Mouse (Mus musculus): ENCODE results near the gene Mindy2.

Gene Mindy2

GRCm38 (mm10) chr9:70668048-70668447, 11.1 kb upstream of the Mindy2 start:
- DNase-seq (ENCODE audit: low spot score in 2 of 2) = no peak

DNA sequence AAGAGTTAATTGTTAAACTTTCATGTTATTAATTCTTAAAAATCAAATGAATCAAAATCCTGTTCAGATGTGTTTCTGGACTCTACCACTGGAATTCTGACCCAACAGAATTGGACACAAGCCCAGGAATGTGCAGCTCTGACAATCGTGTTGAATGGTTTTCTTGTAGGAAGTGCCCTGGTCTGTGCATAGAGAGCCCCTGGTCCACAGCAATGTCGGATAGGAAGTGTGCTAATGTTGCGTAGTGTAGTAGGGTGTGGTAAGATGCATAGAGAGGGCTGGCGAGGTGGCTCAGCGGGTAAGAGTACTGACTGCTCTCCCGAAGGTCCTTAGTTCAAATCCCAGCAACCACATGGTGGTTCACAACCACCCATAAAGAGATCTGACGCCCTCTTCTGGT, 9.8 kb upstream of the Mindy2 start:
- no peak for DNase-seq (ENCODE audit: low spot score in 2 of 2)

DNA sequence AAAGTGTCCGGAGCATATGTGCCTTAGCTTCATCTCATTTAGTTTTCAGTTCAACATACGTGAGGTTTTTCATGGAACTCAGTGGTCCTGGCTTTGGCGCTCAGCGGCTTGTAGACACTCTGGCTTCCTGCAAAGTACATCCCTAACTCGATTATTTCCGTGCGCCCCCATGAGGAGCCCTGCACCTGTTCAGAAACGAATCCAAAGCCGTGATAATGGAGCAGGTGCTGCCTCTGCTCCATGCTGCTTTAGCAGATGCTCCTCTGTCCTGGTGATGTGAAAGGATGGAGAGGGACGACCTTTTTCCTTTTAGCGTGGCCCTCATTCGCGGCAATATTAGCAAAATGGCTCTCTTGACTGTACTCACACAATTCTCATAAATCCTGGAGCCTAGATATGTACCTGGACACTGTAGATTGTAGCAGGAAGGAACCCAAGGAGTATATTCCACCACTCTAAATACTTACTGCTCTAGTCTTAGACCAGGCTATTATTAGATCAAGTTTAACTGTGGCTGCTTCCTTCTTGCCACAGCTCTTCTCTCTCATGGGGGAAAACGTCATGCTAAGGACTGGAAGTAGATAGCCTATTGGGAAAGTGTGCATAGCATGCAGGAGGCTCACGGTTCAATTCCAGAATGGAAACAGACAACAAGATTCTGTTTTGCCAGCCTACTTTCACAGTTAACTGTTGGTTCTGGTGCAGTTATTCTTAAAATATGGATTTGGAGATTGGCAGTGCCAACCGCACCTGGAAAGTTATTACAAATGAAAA, 8.6 kb upstream of the Mindy2 start:
- DNase-seq (ENCODE audit: low spot score in 2 of 2) = no peak

GRCm38 (mm10) chr9:70664847-70665246, 7.9 kb upstream of the Mindy2 start:
- no peak for DNase-seq (ENCODE audit: low spot score in 2 of 2)

DNA sequence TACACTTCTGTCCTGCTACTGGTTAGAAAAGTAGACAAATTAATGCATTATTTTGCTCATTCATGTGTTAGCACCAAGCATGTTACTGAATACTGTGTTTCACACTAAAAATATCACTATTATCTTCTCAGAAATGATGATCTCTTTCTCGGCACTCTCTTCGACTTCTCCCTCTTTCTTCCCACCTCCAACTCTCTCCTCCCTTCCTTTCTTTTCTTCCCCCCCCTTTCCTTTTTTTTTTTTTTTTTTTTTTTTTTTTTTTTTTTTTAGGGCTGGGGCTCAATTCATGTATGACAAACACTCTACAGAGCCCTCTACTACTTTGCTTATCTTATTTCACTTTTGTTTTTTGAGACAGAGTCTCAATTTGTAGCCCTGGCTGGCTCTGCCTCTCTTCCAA, 1.3 kb upstream of the Mindy2 start:
- DNase-seq (ENCODE audit: low spot score in 2 of 2) = no peak

DNA sequence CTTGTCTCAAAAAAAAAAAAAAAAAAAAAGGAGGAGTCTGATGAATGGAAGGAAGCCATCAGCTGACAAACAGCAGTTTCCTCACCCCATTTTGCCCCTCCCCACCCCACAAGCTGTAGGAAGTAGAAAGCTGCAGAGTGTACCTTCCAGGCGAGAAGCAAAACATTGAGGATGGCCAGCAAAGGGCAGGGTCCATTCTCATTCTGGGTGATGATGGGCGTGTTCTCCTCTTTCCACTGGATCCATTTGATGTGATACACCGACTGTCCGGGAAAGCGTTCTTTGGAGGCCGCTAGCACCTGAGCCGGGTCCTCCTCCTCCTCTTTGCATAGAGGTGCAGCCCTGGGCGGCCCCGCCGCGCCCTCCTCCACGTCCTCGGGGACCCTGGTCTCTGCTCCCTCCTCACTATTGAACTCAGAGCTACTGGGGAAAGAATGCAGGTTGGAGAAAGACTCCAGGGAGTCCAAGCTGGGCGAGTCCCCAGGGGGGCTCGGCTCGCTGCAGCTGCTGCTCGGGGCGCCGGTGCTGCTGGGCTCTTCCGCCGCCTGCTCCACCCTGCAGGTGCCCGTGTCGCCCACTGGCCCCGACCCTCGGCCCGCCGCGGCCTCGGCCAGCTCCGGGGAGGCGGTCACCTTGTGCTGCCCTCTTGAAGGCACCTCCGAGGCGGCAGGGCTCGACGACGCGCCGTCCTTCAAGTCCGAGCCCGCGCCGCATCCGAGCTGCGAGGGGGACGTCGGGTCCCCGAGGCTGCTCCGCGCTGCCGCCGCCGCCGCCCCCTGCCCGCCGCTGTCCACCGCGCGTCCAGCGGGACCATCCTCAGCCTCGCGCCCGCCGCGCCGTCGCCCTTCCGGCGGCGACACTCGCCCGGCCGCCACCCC, 605 bp downstream of the Mindy2 start, which contains the start of gene Gm10642:
TSS of gene Gm10642 (plus strand) at position 122 of the 878 bp plus-strand sequence.
- peak; percentile 48 to 54 for DNase-seq (ENCODE audit: low spot score in 2 of 2)

DNA sequence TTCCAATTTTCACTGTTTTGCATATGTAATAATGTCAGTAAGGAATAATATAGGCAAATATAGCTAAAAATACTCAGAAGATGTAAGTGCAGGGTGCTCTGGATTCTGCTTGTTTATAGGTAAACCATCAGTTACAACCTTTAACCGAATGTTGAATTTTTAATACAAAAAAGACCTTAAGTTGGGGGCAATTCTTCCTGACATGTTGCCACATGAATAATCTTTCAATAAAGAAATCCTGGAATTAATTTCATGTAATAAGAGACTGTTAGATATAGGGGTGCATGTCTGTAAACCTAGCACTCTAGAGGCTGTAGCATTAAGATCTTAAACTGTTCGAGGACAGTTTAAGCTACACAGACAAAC, 1.2 kb downstream of the Mindy2 start:
- no peak for DNase-seq (ENCODE audit: low spot score in 2 of 2)

- no peak for DNase-seq (ENCODE audit: low spot score in 2 of 2)
Observed at GRCm38 (mm10) chr9:70654496-70654895, 2.5 kb downstream of the Mindy2 start.

DNA sequence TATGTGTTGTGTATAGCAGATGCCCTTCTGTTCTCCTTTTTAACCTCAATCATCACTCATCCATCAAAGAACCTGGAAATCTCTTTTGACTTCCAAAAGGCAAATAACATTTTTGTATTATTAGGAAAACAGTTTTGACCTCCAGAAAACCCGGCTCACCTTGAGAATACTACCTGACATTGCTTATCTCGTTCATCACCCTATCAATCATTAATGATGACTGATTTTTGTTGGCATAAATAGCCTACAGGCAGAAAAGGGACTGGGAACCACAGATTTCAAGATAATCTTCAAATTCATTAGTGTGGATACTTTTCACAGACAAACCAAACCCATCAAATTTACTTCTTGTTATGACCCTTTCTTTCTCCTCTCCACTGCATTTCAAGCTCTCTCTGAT, 3.1 kb downstream of the Mindy2 start:
- DNase-seq (ENCODE audit: low spot score in 2 of 2) = no peak

DNA sequence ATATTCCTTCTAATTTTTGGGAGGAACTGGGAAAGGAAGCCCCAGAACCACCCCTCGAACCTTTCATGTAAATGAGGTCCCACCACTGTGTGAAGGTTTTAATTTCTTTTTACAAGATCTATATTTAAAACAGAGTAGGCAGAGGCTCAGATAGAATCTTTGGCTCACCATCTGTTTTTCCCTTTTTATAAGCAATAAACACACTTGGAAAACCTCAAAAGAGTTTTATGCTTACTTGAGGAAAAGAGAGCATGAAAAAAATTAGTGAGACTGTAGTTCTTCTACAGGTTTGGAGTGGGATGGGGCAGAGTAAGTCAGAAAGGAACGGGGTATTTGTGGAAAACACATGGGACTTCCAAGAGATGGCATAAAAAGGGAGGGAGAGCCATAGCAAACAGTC, 4.8 kb downstream of the Mindy2 start:
- no peak for DNase-seq (ENCODE audit: low spot score in 2 of 2)

DNA sequence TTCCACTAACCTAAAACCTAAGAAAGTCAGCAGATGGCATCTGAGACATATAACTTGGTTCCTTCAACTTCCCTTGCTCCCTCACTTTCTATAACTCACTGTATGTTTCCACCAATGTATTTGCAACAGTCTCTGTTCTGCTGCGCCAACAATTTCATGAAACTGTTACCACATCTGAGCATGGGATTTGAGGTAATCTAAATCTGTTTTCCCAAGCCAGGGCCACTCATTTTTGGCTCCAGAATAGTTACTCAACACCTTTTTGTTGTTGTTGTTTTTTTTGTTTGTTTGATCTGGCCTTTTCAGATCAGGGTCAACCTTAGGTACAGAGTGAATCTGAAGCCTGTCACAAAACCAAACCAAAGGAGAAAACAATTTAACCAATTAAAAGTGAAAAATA, 6.0 kb downstream of the Mindy2 start:
- no peak for DNase-seq (ENCODE audit: low spot score in 2 of 2)

DNA sequence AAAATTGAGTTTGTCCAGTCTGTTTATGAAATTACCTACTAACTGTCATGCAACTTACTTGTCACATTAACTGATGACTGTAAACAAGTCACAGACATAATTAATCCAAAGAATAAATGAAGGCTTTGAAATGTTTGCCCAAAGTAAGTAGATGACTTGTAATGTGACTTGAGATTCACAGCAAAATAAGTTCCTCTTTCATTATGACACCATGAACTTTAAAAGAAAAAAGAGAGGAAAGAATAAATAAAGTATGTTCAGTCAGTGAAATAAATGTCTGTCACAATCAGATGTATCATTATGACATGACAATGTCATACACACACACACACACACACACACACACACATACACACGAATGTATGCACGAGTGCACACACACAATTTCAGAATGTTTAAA, 6.7 kb downstream of the Mindy2 start:
- no peak for DNase-seq (ENCODE audit: low spot score in 2 of 2)

DNA sequence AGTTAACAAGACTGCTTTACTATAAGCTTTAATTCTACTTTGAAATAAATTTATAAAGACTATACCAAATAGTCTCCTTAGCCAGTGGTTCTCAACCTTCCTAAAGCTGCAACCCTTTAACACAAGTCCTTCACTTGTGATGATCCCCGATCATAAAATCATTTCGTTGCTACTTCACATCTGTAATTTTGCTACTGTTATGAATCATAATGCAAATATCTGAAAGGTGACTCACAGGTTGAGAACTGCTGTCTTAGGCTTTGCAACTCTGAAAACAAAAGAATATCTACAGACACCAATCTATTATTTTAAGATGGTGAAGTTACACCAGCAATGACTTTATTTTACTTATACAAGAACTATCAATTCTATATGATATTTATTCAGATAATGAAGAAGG, 20.2 kb downstream of the Mindy2 start:
- DNase-seq (ENCODE audit: low spot score in 2 of 2) = no peak

DNA sequence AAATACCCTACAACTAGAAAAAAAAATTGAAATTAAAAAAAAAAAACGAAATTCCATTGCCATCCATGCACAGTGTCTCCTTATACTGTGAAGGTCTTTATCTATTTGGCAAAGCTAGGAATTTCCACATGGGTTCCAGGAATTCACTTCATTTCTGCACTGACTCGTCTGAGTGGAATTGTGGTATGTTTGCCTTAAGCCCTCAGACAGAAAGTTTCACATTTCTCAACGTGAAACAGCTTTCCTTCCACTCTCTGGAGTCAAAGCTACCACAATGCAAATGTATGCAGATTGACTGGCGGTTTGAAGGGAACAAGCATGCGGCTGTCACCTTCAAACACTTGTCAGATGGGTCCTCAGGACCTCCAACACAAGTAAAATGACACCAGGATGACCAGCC, 25.3 kb downstream of the Mindy2 start:
- DNase-seq (ENCODE audit: low spot score in 2 of 2) = no peak

DNA sequence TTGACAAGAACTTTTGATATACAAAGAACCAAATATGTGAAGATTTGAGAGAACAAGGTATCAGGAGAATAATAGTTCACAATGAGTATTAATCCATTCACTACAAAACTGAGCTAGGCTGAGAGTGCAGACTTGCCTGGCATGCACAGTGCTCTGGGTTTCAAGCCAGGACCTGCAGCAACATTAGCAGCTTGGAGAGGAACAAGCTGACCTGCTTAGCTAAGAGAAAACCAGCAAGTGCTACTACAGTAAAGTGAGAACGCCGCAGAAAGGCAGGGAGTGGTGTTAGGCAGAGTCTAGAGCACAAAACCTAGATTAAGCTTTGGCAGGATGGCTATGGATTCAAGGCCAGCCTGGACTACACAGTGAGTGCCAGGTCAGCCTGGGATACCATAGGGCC, 27.3 kb downstream of the Mindy2 start:
- no peak for DNase-seq (ENCODE audit: low spot score in 2 of 2)

DNA sequence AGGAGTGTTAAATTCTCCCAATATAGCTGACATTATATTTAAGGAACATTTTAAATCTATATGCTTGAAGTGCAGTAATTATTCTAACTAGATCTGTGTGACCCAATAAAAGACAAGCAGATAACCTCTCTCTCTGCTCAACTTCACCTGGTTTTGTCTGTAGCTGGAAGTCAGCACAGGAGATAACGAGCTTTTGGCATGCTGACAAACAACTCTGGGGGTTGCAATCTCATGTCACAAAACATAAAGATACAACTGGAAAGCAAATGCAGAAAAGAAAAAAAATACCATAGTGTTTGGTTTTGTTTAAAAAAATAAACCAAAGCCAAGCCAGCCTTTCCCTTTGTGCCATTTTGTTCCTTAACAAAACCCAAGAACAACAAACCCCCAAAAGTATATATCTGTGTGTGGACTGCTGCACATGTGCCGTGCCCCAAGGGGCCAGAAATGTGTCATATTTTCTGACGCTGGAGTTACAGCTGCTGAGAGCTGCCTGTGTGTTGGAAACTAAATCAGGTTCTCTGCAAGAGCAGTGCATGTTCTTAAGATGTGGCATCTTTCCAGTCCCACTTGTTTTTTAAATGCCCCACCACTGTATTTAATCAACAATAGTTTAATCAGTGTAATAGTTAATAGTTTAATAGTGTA, 45.8 kb downstream of the Mindy2 start:
- DNase-seq (ENCODE audit: low spot score in 2 of 2) = no peak

GRCm38 (mm10) chr9:70602186-70602845, 54.7 kb downstream of the Mindy2 start:
- no peak for DNase-seq (ENCODE audit: low spot score in 2 of 2)

DNA sequence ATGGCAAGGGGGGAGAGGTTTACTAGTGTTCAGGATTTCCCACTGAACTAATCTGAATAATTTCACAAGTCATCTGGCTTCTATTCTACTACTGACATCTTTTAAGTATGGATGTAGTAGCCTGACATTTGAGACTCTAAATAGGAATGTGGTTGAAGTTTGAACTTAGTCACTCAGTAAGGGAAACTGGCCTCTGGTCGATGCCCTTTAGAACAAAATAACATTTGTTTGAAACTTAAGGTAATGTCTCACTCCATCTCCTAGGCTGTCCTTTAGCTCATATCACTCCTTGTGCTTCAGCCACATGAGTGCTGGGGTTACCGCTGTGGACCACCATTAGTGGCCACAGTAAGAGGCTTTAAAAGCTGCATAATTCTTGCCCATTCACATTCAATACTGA, 58.7 kb downstream of the Mindy2 start:
- no peak for DNase-seq (ENCODE audit: low spot score in 2 of 2)

DNA sequence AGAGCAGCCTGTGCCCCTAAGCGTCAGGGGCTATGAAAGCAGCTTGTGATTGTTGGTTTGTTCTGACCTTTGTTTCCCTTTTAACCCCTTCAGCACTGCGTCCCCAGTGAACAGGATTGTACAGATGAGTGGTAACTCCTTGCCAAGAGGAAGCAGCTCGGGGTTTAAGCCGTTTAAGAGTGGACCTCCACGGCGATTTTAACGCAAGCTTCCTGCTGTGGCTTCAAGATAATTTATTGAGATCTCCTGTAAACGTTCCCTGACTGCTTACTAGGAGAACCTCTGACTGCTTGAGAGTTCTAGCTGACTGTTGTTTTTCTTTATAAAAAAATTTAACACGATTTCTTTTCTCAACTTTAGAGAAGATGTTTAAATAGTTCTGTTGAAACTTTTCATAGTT, 65.5 kb downstream of the Mindy2 start:
- no peak for DNase-seq (ENCODE audit: low spot score in 2 of 2)

- DNase-seq (ENCODE audit: low spot score in 2 of 2) = no peak
Observed at GRCm38 (mm10) chr9:70590775-70591174, 66.2 kb downstream of the Mindy2 start.

- DNase-seq (ENCODE audit: low spot score in 2 of 2) = no peak
Observed at GRCm38 (mm10) chr9:70587171-70587570, 69.8 kb downstream of the Mindy2 start.

DNA sequence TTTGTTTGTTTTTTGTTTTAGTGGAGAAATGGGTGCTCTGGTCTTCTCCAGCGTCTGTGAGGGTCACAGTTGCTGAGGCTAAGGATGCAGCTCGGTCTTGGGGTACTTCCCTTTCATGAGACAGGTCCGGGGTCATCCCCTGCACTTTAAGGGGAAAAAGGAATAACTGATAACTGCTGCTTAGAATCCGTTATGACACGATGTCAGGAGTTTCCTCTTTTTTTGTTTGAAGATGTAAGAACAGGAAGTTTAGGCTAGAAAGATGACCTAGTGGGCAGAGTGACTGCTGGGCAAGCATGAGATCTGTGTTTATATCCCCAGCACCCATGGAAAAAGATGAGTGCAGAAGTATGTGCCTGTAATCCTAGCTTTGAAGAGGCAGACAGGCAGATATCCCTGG, 71.8 kb downstream of the Mindy2 start:
- DNase-seq (ENCODE audit: low spot score in 2 of 2) = no peak
